Mouse (Mus musculus): ENCODE data around the gene Ankfy1. TPM values are rescaled to one million over a fixed set of nuclear protein-coding genes. Genes with fewer than 3 reads are reported as not detected.

Ankfy1 gene
- polyA plus RNA-seq, 1 experiment from 2014 or later, result 35.2 TPM

GRCm38 (mm10) chr11:72798112-72798511, 108.3 kb downstream of the Ankfy1 start:
- Histone ChIP-seq H3K9ac (no peak overlapping the region), H3K27me3 (no peaks in the 10 kb centered on the region), H3K4me1 (peaks cover 7% of the 10 kb centered on the region), H3K9me3 (no peaks in the 10 kb centered on the region), H3K36me3 (replicated peaks) (peaks cover 4% of the 10 kb centered on the region; the same call in 1 of the 2 replicates), H3K27ac (no peak overlapping the region), H3K4me2 (no peak overlapping the region), H3K4me3 (replicated peaks) (no peak overlapping the region)
- no peak for ATAC-seq (ENCODE audit: low FRiP score)

DNA sequence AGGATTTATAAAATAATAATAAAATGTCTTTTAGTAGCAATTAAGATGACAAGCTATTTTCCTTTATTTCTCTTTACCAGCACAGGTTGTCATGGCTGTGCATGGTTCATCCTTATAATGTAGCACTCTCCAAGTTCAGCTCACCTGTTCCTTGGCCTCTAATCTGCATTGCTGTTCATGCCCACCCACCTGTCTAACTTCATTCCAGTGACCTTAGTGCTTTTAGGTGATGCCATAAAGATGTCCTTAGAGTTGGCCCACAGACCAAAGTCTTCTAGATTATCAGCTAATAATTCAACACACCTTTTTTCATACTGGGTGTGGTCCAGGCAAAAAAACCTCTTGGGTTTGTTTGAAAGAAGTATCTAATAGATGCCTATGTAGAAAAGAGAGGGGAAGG, 111.4 kb downstream of the Ankfy1 start:
- Histone ChIP-seq H3K4me3 (replicated peaks) (no peak overlapping the region), H3K9ac (no peak overlapping the region), H3K4me2 (no peak overlapping the region), H3K27me3 (no peaks in the 10 kb centered on the region), H3K27ac (no peak overlapping the region), H3K4me1 (peaks cover 7% of the 10 kb centered on the region), H3K9me3 (no peaks in the 10 kb centered on the region), H3K36me3 (replicated peaks) (peaks cover 4% of the 10 kb centered on the region; the same call in 1 of the 2 replicates)
- ATAC-seq (ENCODE audit: low FRiP score), result no peak

GRCm38 (mm10) chr11:72803038-72803437, 113.2 kb downstream of the Ankfy1 start:
- Histone ChIP-seq H3K36me3 (replicated peaks) (peaks cover 4% of the 10 kb centered on the region; the same call in 1 of the 2 replicates), H3K9me3 (no peaks in the 10 kb centered on the region), H3K4me3 (replicated peaks) (no peak overlapping the region), H3K9ac (no peak overlapping the region), H3K27me3 (no peaks in the 10 kb centered on the region), H3K27ac (no peak overlapping the region), H3K4me2 (no peak overlapping the region), H3K4me1 (no peaks in the 10 kb centered on the region)
- 81% methylated on average over 3 of the region's 3 CpGs for WGBS
- ATAC-seq (ENCODE audit: low FRiP score), result no peak

GRCm38 (mm10) chr11:72804586-72804985, 114.8 kb downstream of the Ankfy1 start:
- H3K4me2 ChIP-seq, result no peak overlapping the region
- H3K9me3 ChIP-seq, result no peaks in the 10 kb centered on the region
- H3K4me1 ChIP-seq, result no peaks in the 10 kb centered on the region
- no peak overlapping the region for H3K27ac ChIP-seq
- peaks cover 4% of the 10 kb centered on the region; the same call in 1 of the 2 replicates for H3K36me3 ChIP-seq (replicated peaks)
- H3K27me3 ChIP-seq, result no peaks in the 10 kb centered on the region
- H3K4me3 ChIP-seq (replicated peaks), result no peak overlapping the region
- no peak overlapping the region for H3K9ac ChIP-seq
- ATAC-seq (ENCODE audit: low FRiP score), result no peak

DNA sequence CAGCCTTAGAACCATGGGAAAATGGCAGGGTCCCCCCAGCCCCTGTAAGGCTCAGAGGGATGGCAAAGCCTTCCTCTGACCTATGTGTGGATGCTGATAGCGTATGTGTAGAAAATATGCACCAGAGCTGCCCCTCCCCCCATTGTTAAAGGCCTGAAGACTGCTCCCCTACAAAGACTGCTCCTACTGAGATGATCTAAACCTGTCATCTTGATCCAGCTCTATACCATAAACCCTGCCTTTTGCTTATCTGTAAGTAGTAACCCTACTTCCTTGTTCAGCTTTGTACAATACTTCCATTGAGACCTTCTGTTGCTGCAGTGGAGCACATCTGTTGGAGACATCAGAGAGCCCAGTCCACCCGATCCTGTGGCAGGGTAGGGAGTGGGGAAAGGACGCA, 115.4 kb downstream of the Ankfy1 start:
- 90% methylated on average over 3 of the region's 3 CpGs for WGBS
- ATAC-seq (ENCODE audit: low FRiP score), result no peak

GRCm38 (mm10) chr11:72806556-72806955, 116.8 kb downstream of the Ankfy1 start:
- no peak overlapping the region for H3K4me3 ChIP-seq (replicated peaks)
- no peaks in the 10 kb centered on the region for H3K27me3 ChIP-seq
- 77% methylated on average over 2 of the region's 2 CpGs for WGBS
- H3K36me3 ChIP-seq (replicated peaks), result peaks cover 4% of the 10 kb centered on the region; the same call in 1 of the 2 replicates
- no peak for ATAC-seq (ENCODE audit: low FRiP score)
- no peaks in the 10 kb centered on the region for H3K4me1 ChIP-seq
- H3K4me2 ChIP-seq, result no peak overlapping the region
- no peak overlapping the region for H3K27ac ChIP-seq
- H3K9ac ChIP-seq, result no peak overlapping the region
- no peaks in the 10 kb centered on the region for H3K9me3 ChIP-seq

More for the DNA sequence above, 115.4 kb downstream of the Ankfy1 start:
- Histone ChIP-seq H3K27ac (no peak overlapping the region), H3K36me3 (replicated peaks) (peaks cover 4% of the 10 kb centered on the region; the same call in 1 of the 2 replicates), H3K4me3 (replicated peaks) (no peak overlapping the region), H3K27me3 (no peaks in the 10 kb centered on the region), H3K9ac (no peak overlapping the region), H3K4me1 (no peaks in the 10 kb centered on the region), H3K4me2 (no peak overlapping the region), H3K9me3 (no peaks in the 10 kb centered on the region)

- ATAC-seq (ENCODE audit: low FRiP score), result no peak
- Histone ChIP-seq H3K4me2 (no peak overlapping the region), H3K27me3 (no peaks in the 10 kb centered on the region), H3K4me3 (replicated peaks) (no peak overlapping the region), H3K4me1 (no peaks in the 10 kb centered on the region), H3K36me3 (replicated peaks) (no peaks in the 10 kb centered on the region), H3K27ac (no peak overlapping the region), H3K9ac (no peak overlapping the region), H3K9me3 (no peaks in the 10 kb centered on the region)
- 86% methylated on average over 4 of the region's 4 CpGs for WGBS
These were observed 118.2 kb downstream of the Ankfy1 start for GRCm38 (mm10) chr11:72807992-72808391.

DNA sequence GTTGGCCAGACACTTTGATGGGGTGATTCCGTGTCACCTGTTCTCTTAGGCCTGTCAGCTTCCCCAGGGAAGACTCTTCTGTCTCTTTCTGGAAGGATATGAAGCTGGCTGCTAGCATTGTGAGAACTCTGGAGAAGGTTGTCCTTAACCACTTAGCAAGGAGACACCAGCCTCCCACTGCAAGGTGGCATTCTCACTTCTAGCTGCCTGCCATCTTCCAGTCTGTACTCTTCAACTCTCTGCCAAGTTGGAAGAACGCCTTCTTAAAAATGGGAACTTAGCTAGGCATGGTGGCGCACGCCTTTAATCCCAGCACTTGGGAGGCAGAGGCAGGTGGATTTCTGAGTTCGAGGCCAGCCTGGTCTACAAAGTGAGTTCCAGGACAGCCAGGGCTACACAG, 123.9 kb downstream of the Ankfy1 start:
- Histone ChIP-seq H3K9me3 (no peaks in the 10 kb centered on the region), H3K27me3 (no peaks in the 10 kb centered on the region), H3K4me1 (no peaks in the 10 kb centered on the region), H3K4me2 (no peak overlapping the region), H3K4me3 (replicated peaks) (no peak overlapping the region), H3K27ac (no peak overlapping the region), H3K9ac (no peak overlapping the region), H3K36me3 (replicated peaks) (0 out of 2 replicates have a peak, but pooled peaks cover 2% of the 10 kb centered on the region)
- no peak for ATAC-seq (ENCODE audit: low FRiP score)
- WGBS, result 96% methylated on average over 5 of the region's 5 CpGs

DNA sequence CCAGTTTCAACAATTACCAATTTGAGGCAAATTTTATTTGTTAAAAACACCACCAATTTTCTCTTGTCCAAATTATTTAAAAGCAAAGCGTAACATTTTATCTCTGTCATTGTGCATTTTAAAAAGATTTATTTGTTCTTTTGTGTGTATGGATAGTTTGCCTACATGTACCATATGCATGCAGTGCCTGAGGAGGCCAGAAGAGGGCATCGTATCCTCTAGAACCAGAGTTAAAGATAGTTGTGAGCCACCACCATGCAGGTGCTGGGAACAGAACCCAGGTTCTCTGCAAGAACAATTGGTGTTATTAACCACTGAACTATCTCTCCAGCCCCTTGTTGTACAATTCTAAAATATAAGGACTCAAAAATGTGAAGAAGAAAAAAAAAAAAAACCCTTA, 124.4 kb downstream of the Ankfy1 start:
- 84% methylated on average over 2 of the region's 2 CpGs for WGBS
- Histone ChIP-seq H3K4me2 (no peak overlapping the region), H3K4me1 (no peaks in the 10 kb centered on the region)

DNA sequence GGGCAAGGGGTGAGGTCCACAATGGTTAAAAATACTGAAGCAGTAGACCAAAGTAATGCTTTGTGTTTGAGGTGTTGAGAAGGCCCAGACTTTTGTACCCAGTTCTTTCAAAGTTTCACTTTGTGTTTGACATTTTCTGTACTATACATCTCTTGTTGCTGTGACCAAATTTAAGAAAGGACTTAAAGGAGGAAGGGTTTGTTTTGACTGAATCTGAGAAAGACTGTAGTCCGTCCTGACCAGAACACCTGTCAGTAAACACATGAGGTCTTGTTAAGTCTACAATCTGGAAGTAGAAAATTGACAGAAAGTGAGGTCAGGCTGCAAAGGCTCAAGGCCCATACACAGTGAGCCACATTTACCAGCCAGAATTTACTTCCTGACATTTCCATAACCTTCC, 127.1 kb downstream of the Ankfy1 start:
- H3K9me3 ChIP-seq, result no peaks in the 10 kb centered on the region
- no peak for ATAC-seq (ENCODE audit: low FRiP score)

More for the DNA sequence above, 124.4 kb downstream of the Ankfy1 start:
- no peaks in the 10 kb centered on the region for H3K27me3 ChIP-seq
- H3K9ac ChIP-seq, result no peak overlapping the region
- peaks cover 6% of the 10 kb centered on the region; the same call in 1 of the 2 replicates for H3K36me3 ChIP-seq (replicated peaks)
- ATAC-seq (ENCODE audit: low FRiP score), result no peak
- H3K9me3 ChIP-seq, result no peaks in the 10 kb centered on the region
- H3K27ac ChIP-seq, result no peak overlapping the region
- H3K4me3 ChIP-seq (replicated peaks), result no peak overlapping the region

GRCm38 (mm10) chr11:72818067-72818466, 128.3 kb downstream of the Ankfy1 start:
- Histone ChIP-seq H3K4me2 (no peak overlapping the region), H3K9ac (no peak overlapping the region), H3K36me3 (replicated peaks) (peaks cover 20% of the 10 kb centered on the region), H3K9me3 (no peaks in the 10 kb centered on the region), H3K27me3 (no peaks in the 10 kb centered on the region), H3K4me1 (no peaks in the 10 kb centered on the region), H3K27ac (no peak overlapping the region), H3K4me3 (replicated peaks) (no peak overlapping the region)
- 90% methylated on average over 7 of the region's 7 CpGs for WGBS
- ATAC-seq (ENCODE audit: low FRiP score), result no peak

More for the DNA sequence above, 127.1 kb downstream of the Ankfy1 start:
- Histone ChIP-seq H3K4me2 (no peak overlapping the region), H3K4me3 (replicated peaks) (no peak overlapping the region), H3K9ac (no peak overlapping the region), H3K27me3 (no peaks in the 10 kb centered on the region), H3K4me1 (no peaks in the 10 kb centered on the region), H3K36me3 (replicated peaks) (peaks cover 17% of the 10 kb centered on the region), H3K27ac (no peak overlapping the region)
- WGBS, result 97% methylated on average over 1 of the region's 1 CpGs

GRCm38 (mm10) chr11:72821041-72821440, 131.2 kb downstream of the Ankfy1 start:
- Histone ChIP-seq H3K9me3 (no peaks in the 10 kb centered on the region), H3K9ac (no peak overlapping the region), H3K4me1 (no peaks in the 10 kb centered on the region), H3K4me2 (no peak overlapping the region), H3K27ac (no peak overlapping the region), H3K27me3 (no peaks in the 10 kb centered on the region), H3K4me3 (replicated peaks) (no peak overlapping the region), H3K36me3 (replicated peaks) (peaks cover 33% of the 10 kb centered on the region)
- WGBS, result 91% methylated on average over 7 of the region's 7 CpGs
- ATAC-seq (ENCODE audit: low FRiP score), result no peak
